Mouse (Mus musculus) midbrain, embryonic 10.5 days (tissue): ENCODE data around the gene Srebf1. TPM values are rescaled to one million over a fixed set of nuclear protein-coding genes. Genes with fewer than 3 reads are reported as not detected.

ENCODE experiments used
- DNase-seq: peaks from one replicate; pipeline ENCODE4 v3.0.0-alpha.2; 2017; ENCODE audit warnings: low spot score
- H3K27ac ChIP-seq: fragments of 300-500 bp; sonication (generic); replicated peaks from 2 replicates; pipeline ENCODE4 v1.5.1; 2016; ENCODE audit warnings: mild to moderate bottlenecking
- H3K27me3 ChIP-seq: fragments of 300-500 bp; sonication (generic); 2 replicates; pipeline ENCODE4 v1.6.1; 2016; ENCODE audit warnings: low read depth, mild to moderate bottlenecking; ENCODE audit not compliant: poor library complexity, severe bottlenecking
- H3K36me3 ChIP-seq: fragments of 300-500 bp; sonication (generic); 2 replicates; pipeline ENCODE4 v1.6.1; 2016; ENCODE audit warnings: mild to moderate bottlenecking, moderate library complexity
- H3K4me1 ChIP-seq: fragments of 300-500 bp; sonication (generic); 2 replicates; pipeline ENCODE4 v1.6.1; 2016
- H3K4me3 ChIP-seq: fragments of 300-500 bp; sonication (generic); 2 replicates; pipeline ENCODE4 v1.5.1; 2016; ENCODE audit warnings: mild to moderate bottlenecking, moderate library complexity
- H3K9me3 ChIP-seq: fragments of 300-500 bp; sonication (generic); replicated peaks from 2 replicates; pipeline ENCODE4 v1.6.1; 2016; ENCODE audit warnings: mild to moderate bottlenecking
- WGBS: fragments of 180-500 bp; shearing (Covaris S2); methylation state at CpG from one replicate; pipeline ENCODE4 v1.1.7; 2016; 5-methylcytosine and 5-hydroxymethylcytosine counted together
- polyA plus RNA-seq: library from polyadenylated mRNA; unstranded; fragments of >200 nt; fragmentation: Nextera tagmentation; extraction: Ambion mirVana; gene quantifications from 2 replicates; pipeline ENCODE4 v1.2.1, GENCODE M21; 2016

Srebf1 gene
- polyA plus RNA-seq, 1 experiment from 2014 or later, result 47.0 TPM

DNA sequence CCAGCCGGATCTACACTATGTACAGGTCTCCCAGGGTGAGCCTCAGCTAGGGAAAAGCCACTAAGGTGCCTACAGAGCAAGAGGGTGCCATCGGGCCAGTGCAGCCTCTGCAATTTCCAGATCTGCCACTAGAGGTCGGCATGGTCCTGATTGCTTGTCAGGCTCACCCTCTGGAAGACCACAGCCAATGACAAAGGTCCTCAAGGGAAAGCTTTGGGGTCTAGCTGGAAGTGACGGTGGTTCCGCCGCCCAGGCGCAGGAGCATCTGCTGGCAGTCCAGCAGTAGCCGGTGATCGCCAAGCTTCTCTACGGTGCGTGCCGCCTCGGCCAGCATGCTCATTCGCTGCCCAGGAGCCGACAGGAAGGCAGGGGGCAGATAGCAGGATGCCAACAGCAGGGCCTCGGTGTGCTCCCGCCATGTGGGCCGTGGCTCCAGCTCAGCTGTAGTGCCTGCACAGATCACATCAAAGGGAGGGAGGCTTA lies 22.6 kb downstream of the Srebf1 start:
- H3K27me3 ChIP-seq, result no peaks in the 10 kb centered on the region
- H3K4me3 ChIP-seq, result peak overlapping the region; percentile 27; the same call in 1 of the 2 replicates
- peaks cover 98% of the 10 kb centered on the region for H3K36me3 ChIP-seq
- peaks cover 4% of the 10 kb centered on the region for H3K9me3 ChIP-seq
- 21% methylated on average over 18 of the region's 18 CpGs for WGBS
- H3K4me1 ChIP-seq, result peaks cover 16% of the 10 kb centered on the region
- H3K27ac ChIP-seq, result peak overlapping the region; percentile 79
- peak; percentile 90 for DNase-seq

DNA sequence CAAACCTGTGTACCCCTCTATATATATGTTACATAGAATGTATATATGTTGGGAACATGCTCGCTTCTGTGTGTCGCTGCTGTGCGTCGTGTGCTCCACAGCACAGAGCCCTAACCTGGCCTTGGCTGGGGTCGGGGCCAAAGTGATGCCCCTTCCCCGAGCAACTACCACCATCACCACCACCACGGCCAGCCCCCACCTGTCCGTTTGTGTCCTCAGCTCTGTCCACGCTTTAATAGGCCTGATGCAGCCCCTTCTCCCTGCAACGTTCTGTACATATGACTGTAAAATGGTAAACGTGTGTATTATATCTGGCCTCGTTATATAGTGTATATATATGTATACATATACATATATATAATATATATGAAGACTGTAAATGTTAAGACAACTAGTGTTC lies 23.7 kb downstream of the Srebf1 start:
- Histone ChIP-seq H3K27ac (no peak overlapping the region), H3K36me3 (peaks cover 98% of the 10 kb centered on the region), H3K4me1 (peaks cover 15% of the 10 kb centered on the region), H3K4me3 (no peak overlapping the region), H3K9me3 (peaks cover 12% of the 10 kb centered on the region), H3K27me3 (no peaks in the 10 kb centered on the region)
- DNase-seq, result no peak
- 91% methylated on average over 12 of the region's 12 CpGs for WGBS

DNA sequence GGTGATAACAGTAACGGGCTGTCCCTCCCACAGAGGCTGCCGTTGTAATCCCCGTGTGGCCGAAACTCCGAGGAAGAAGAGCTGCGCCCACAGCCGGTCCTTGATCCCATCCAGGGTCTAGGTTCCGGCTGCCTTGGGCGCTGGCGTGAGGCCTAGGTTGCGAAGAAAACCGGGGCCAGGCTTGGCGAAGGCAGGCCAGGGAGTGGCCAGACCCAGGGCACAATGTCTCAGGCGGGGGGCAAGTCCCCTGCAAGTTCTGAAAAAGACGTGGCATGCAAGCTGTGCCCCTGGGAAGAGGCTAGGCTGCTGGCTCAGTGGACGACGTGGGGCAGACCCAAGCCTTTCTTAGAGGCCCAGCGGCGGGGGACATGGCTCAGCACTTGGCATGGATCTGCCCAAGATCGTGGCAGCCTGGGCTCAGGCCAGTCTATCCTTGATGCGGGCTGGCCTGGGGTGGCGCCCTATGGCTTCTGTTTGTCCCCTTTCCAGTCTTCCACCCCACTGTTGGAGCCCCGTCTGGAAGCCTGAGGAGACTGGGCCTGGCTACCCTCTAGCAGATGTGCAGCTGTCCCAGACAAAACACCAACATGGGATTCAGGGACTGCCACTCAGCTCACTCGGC lies 24.3 kb downstream of the Srebf1 start:
- H3K36me3 ChIP-seq, result peaks cover 98% of the 10 kb centered on the region
- no peak for DNase-seq
- H3K27me3 ChIP-seq, result no peaks in the 10 kb centered on the region
- no peak overlapping the region for H3K4me3 ChIP-seq
- peaks cover 12% of the 10 kb centered on the region for H3K9me3 ChIP-seq
- no peak overlapping the region; the same call in 1 of the 2 replicates for H3K27ac ChIP-seq
- WGBS, result 87% methylated on average over 24 of the region's 24 CpGs
- H3K4me1 ChIP-seq, result peaks cover 11% of the 10 kb centered on the region

DNA sequence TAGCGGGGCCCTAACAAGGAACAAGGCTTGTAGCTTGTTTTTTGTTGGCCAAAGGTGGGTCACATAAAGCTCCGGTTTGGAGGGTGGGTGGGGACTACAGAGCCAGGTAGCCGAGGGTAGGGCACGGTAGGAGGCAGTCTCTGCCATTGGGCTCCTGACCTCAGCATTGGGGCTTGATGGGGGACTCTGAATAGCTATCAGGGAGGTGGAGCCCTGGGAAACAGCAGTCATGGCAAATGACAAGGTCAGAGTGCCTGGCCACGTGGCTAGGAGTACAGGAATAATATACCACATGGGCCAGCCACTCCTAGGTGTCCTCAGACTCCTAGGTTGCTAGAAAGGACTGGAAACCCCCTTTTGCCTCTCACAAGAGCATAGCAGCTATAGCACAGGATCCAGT lies 26.0 kb downstream of the Srebf1 start:
- 84% methylated on average over 5 of the region's 5 CpGs for WGBS
- Histone ChIP-seq H3K4me3 (no peak overlapping the region), H3K9me3 (peaks cover 12% of the 10 kb centered on the region), H3K36me3 (peaks cover 98% of the 10 kb centered on the region), H3K4me1 (peaks cover 11% of the 10 kb centered on the region), H3K27ac (no peak overlapping the region), H3K27me3 (no peaks in the 10 kb centered on the region)
- no peak for DNase-seq

DNA sequence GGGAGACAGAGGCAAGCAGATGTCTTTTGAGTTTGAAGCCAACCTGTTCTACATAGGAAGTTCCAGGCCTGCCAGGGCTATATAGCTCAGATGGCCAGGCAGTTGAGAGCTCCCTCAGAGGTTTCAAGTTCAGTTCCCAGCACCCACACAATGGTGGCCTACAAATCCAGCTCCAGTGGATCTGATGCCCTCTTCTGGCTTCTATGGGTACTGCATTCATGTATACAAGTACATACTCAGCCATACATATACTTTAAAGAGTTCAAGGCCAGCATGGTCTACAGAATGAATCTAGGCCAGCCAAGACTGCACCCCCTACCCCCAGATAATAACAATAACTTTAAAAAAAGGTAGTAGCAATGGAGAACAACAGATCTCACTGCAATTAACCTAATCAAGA lies 27.3 kb downstream of the Srebf1 start:
- Histone ChIP-seq H3K27me3 (no peaks in the 10 kb centered on the region), H3K4me1 (peaks cover 9% of the 10 kb centered on the region), H3K27ac (no peak overlapping the region), H3K36me3 (peaks cover 98% of the 10 kb centered on the region), H3K9me3 (peaks cover 12% of the 10 kb centered on the region), H3K4me3 (no peak overlapping the region)
- no peak for DNase-seq

DNA sequence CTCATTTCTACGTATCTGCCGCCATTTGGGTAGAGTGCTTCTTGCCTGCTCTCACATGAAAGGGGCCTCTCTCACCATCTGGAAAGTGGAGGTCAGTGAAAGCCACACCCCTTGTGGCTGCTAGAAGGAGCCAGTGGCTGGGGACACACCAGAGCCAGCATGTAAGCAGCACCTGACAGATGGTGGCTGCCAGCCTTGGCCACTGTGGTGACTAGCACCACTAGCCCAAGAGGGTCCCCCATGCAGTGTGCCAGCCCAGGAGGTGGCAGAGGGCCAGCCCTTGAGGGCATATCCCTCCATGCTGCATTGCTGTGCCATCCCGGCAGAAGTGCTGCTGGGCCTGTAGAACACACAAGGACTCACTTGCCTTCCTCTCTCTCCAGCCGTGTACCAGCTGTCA lies 28.8 kb downstream of the Srebf1 start:
- DNase-seq, result no peak
- no peaks in the 10 kb centered on the region for H3K27me3 ChIP-seq
- no peak overlapping the region for H3K27ac ChIP-seq
- H3K9me3 ChIP-seq, result peaks cover 12% of the 10 kb centered on the region
- H3K4me1 ChIP-seq, result peaks cover 16% of the 10 kb centered on the region; the same call in 1 of the 2 replicates
- no peak overlapping the region for H3K4me3 ChIP-seq
- peaks cover 99% of the 10 kb centered on the region for H3K36me3 ChIP-seq
- WGBS, result 94% methylated on average over 4 of the region's 4 CpGs

DNA sequence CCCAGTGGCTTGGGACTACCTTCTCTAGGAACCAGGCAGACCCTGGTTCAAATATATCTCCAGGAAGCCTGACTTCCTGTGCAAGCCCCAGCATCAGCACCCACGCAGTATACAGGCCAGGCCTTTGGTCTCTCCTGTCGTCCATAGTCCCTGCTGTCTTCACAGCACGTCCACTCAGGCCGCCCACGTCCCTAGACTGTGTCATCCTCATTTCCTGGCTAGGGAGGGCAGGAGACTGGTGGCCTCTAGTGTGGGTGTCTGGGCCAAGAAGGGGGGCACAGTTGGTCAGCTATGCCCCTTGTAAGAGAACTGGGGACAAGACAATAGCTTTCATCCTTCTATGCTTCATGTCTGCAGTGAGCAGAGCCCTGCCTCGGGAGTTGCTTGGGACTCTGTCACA lies 29.8 kb downstream of the Srebf1 start:
- H3K4me1 ChIP-seq, result peaks cover 17% of the 10 kb centered on the region; the same call in 1 of the 2 replicates
- DNase-seq, result no peak
- no peak overlapping the region for H3K27ac ChIP-seq
- no peak overlapping the region for H3K4me3 ChIP-seq
- WGBS, result 87% methylated on average over 6 of the region's 6 CpGs
- peaks cover 99% of the 10 kb centered on the region for H3K36me3 ChIP-seq
- H3K27me3 ChIP-seq, result no peaks in the 10 kb centered on the region
- peaks cover 12% of the 10 kb centered on the region for H3K9me3 ChIP-seq

DNA sequence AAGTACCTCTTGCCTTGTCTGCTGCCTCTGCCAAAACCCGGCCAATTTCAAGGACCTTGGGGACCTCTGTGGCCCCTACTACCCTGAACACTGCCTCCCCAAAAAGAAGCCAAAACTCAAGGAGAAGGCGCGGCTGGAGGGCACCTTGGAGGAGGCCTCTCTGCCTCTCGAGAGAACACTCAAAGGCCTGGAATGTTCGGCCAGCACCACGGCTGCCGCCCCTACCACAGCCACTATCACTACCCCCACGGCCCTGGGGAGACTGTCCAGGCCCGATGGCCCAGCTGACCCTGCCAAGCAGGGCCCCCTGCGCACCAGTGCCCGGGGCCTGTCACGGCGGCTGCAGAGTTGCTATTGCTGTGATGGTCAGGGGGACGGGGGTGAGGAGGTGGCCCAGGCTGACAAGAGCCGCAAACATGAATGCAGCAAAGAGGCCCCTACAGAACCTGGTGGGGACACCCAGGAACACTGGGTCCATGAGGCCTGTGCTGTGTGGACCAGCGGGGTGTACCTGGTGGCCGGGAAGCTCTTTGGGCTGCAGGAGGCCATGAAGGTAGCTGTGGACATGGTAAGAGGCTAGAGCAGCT lies 32.2 kb downstream of the Srebf1 start:
- Histone ChIP-seq H3K36me3 (peaks cover 100% of the 10 kb centered on the region), H3K27ac (peak overlapping the region; percentile 33), H3K9me3 (peaks cover 12% of the 10 kb centered on the region), H3K4me1 (peaks cover 28% of the 10 kb centered on the region), H3K27me3 (no peaks in the 10 kb centered on the region), H3K4me3 (no peak overlapping the region)
- 92% methylated on average over 17 of the region's 17 CpGs for WGBS
- DNase-seq, result no peak

DNA sequence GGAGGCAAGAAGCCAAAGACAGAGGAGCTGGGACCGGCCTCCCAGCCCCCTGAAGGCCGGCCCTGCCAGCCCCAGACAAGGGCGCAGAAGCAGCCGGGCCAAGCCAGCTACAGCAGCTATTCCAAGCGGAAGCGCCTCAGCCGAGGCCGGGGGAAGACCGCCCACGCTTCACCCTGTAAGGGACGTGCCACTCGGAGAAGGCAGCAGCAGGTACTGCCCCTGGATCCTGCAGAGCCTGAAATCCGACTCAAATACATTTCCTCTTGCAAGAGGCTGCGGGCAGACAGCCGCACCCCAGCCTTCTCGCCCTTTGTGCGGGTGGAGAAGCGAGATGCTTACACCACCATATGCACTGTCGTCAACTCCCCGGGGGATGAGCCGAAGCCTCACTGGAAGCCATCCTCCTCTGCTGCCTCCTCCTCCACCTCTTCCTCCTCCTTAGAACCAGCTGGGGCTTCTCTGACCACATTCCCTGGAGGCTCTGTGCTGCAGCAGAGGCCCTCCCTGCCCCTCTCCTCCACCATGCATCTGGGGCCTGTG lies 32.8 kb downstream of the Srebf1 start:
- Histone ChIP-seq H3K4me3 (no peak overlapping the region), H3K4me1 (peaks cover 34% of the 10 kb centered on the region), H3K27me3 (no peaks in the 10 kb centered on the region), H3K9me3 (peaks cover 6% of the 10 kb centered on the region), H3K36me3 (peaks cover 100% of the 10 kb centered on the region), H3K27ac (peak overlapping the region; percentile 33)
- WGBS, result 92% methylated on average over 21 of the region's 21 CpGs
- no peak for DNase-seq

DNA sequence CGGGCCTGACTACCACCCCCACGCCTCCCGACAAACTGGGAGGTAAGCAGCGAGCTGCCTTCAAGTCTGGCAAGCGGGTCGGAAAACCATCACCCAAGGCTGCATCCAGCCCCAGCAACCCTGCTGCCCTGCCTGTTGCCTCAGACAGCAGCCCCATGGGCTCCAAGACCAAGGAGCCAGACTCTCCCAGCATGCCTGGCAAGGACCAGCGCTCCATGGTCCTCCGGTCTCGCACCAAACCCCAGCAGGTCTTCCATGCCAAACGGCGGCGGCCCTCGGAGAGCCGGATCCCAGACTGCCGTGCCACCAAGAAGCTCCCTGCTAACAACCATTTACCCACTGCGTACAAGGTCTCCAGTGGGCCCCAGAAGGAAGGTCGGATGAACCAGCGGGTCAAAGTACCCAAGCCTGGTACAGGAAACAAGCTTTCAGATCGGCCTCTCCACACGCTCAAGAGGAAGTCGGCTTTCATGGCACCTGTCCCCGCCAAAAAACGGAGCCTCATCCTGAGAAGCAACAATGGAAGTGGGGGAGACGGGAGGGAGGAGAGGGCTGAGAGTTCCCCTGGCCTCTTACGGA lies 34.0 kb downstream of the Srebf1 start:
- Histone ChIP-seq H3K4me1 (peaks cover 46% of the 10 kb centered on the region), H3K9me3 (no peaks in the 10 kb centered on the region), H3K27me3 (no peaks in the 10 kb centered on the region), H3K4me3 (no peak overlapping the region), H3K36me3 (peaks cover 90% of the 10 kb centered on the region), H3K27ac (no peak overlapping the region)
- WGBS, result 93% methylated on average over 25 of the region's 25 CpGs
- DNase-seq, result no peak

DNA sequence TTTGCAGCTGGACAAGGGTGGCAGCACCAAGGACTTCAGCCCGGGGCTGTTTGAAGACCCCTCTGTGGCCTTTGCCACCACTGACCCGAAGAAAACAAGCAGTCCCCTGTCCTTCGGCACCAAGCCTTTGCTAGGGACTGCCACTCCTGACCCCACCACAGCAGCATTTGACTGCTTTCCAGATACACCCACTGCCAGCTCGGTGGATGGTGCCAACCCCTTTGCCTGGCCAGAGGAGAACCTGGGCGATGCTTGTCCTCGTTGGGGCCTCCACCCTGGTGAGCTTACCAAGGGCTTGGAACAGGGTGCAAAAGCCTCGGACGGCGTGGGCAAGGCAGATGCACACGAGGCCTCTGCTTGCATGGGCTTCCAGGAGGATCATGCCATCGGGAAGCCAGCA lies 35.3 kb downstream of the Srebf1 start:
- Histone ChIP-seq H3K4me1 (peaks cover 59% of the 10 kb centered on the region), H3K27ac (no peak overlapping the region), H3K27me3 (no peaks in the 10 kb centered on the region), H3K36me3 (peaks cover 77% of the 10 kb centered on the region), H3K4me3 (no peak overlapping the region), H3K9me3 (no peaks in the 10 kb centered on the region)
- DNase-seq, result no peak
- 91% methylated on average over 11 of the region's 11 CpGs for WGBS

DNA sequence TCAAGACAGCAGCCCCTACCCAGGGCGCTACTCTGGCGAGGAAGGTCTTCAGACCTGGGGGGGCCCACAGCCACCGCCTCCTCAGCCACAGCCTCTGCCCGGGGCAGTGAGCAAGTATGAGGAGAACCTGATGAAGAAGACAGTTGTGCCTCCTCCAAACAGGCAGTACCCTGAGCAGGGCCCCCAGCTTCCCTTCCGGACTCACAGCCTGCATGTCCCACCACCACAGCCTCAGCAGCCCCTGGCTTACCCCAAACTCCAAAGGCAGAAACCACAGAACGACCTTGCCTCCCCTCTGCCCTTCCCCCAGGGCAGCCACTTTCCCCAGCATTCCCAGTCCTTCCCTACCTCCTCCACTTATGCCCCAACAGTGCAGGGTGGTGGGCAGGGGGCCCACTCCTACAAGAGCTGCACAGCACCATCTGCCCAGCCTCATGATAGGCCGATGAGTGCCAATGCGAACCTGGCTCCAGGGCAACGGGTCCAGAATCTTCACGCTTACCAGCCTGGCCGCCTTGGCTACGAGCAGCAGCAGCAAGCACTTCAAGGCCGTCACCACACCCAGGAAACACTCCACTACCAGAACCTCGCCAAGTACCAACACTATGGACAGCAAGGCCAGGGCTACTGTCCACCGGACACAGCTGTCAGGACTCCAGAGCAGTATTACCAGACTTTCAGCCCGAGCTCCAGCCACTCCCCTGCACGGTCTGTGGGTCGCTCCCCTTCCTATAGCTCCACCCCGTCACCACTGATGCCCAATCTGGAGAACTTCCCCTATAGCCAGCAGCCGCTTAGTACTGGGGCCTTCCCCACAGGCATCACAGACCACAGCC lies 36.8 kb downstream of the Srebf1 start:
- peaks cover 62% of the 10 kb centered on the region for H3K36me3 ChIP-seq
- WGBS, result 87% methylated on average over 20 of the region's 20 CpGs
- DNase-seq, result no peak
- H3K4me1 ChIP-seq, result peaks cover 74% of the 10 kb centered on the region
- no peaks in the 10 kb centered on the region for H3K9me3 ChIP-seq
- no peak overlapping the region for H3K4me3 ChIP-seq
- no peaks in the 10 kb centered on the region for H3K27me3 ChIP-seq
- H3K27ac ChIP-seq, result peak overlapping the region; percentile 75; the same call in 1 of the 2 replicates
